Mouse (Mus musculus) intestine, embryonic 15.5 days (tissue): ENCODE measurements at regions not wholly inside any gene's neighbourhood (a gene's known extent, or its start where the extent isn't known, plus 50 kb on each side); places are given as distances from the start of the nearest gene placed in this dataset.

ENCODE experiments used
- ATAC-seq: fragments of 200-750 bp; cut with Nextera tagmentation; 2 replicates; pipeline ENCODE4 v1.8.0; 2017; ENCODE audit warnings: moderate TSS enrichment, moderate library complexity
- H3K27ac ChIP-seq: fragments of 300-500 bp; sonication (generic); 2 replicates; pipeline ENCODE4 v1.5.1; 2015; ENCODE audit warnings: mild to moderate bottlenecking, inconsistent platforms
- H3K27me3 ChIP-seq: fragments of 300-500 bp; sonication (generic); replicated peaks from 2 replicates; pipeline ENCODE4 v1.6.1; 2015; ENCODE audit warnings: inconsistent platforms
- H3K36me3 ChIP-seq: fragments of 300-500 bp; sonication (generic); 2 replicates; pipeline ENCODE4 v1.6.1; 2015; ENCODE audit warnings: inconsistent platforms
- H3K4me1 ChIP-seq: fragments of 300-500 bp; sonication (generic); replicated peaks from 2 replicates; pipeline ENCODE4 v1.6.1; 2015; ENCODE audit warnings: inconsistent platforms
- H3K4me2 ChIP-seq: fragments of 300-500 bp; sonication (generic); replicated peaks from 2 replicates; pipeline ENCODE4 v1.6.1; 2015; ENCODE audit warnings: mild to moderate bottlenecking, inconsistent platforms
- H3K4me3 ChIP-seq: fragments of 300-500 bp; sonication (generic); replicated peaks from 2 replicates; pipeline ENCODE4 v1.5.1; 2015; ENCODE audit warnings: inconsistent platforms
- H3K9ac ChIP-seq: fragments of 300-500 bp; sonication (generic); 2 replicates; pipeline ENCODE4 v1.6.1; 2015; ENCODE audit warnings: inconsistent platforms
- H3K9me3 ChIP-seq: fragments of 300-500 bp; sonication (generic); 2 replicates; pipeline ENCODE4 v1.6.1; 2016; ENCODE audit warnings: inconsistent platforms
- WGBS: fragments of 180-500 bp; shearing (Covaris S2); methylation state at CpG from one replicate; pipeline ENCODE4 v1.1.7; 2015; 5-methylcytosine and 5-hydroxymethylcytosine counted together

GRCm38 (mm10) chr1:23532659-23533058, 135.1 kb upstream of the Ogfrl1 start:
- no peak for ATAC-seq
- Histone ChIP-seq H3K27ac (no peak overlapping the region), H3K27me3 (no peaks in the 10 kb centered on the region), H3K4me1 (no peaks in the 10 kb centered on the region), H3K9ac (no peak overlapping the region), H3K9me3 (no peaks in the 10 kb centered on the region), H3K36me3 (no peaks in the 10 kb centered on the region), H3K4me3 (no peak overlapping the region), H3K4me2 (no peak overlapping the region)
- 79% methylated on average over 3 of the region's 3 CpGs for WGBS

GRCm38 (mm10) chr1:23536621-23537020, 139.0 kb upstream of the Ogfrl1 start:
- WGBS: 86% methylated on average over 10 of the region's 10 CpGs
- Histone ChIP-seq H3K27me3 (no peaks in the 10 kb centered on the region), H3K27ac (no peak overlapping the region), H3K36me3 (no peaks in the 10 kb centered on the region), H3K4me1 (no peaks in the 10 kb centered on the region), H3K9me3 (no peaks in the 10 kb centered on the region), H3K4me3 (no peak overlapping the region), H3K4me2 (no peak overlapping the region), H3K9ac (no peak overlapping the region)
- ATAC-seq: no peak

- Histone ChIP-seq H3K4me1 (no peaks in the 10 kb centered on the region), H3K27ac (no peak overlapping the region), H3K9me3 (no peaks in the 10 kb centered on the region), H3K4me3 (no peak overlapping the region), H3K9ac (no peak overlapping the region), H3K4me2 (no peak overlapping the region), H3K36me3 (no peaks in the 10 kb centered on the region), H3K27me3 (no peaks in the 10 kb centered on the region)
- no peak for ATAC-seq
- 51% methylated on average over 6 of the region's 6 CpGs for WGBS
Observed at GRCm38 (mm10) chr1:23538419-23538818, 140.8 kb upstream of the Ogfrl1 start.

GRCm38 (mm10) chr1:23540594-23540993, 143.0 kb upstream of the Ogfrl1 start:
- Histone ChIP-seq H3K4me2 (no peak overlapping the region), H3K4me1 (no peaks in the 10 kb centered on the region), H3K9ac (no peak overlapping the region), H3K9me3 (no peaks in the 10 kb centered on the region), H3K27me3 (no peaks in the 10 kb centered on the region), H3K27ac (no peak overlapping the region), H3K4me3 (no peak overlapping the region), H3K36me3 (no peaks in the 10 kb centered on the region)
- no peak for ATAC-seq
- 80% methylated on average over 7 of the region's 7 CpGs for WGBS

- ATAC-seq: no peak
- Histone ChIP-seq H3K4me3 (no peak overlapping the region), H3K9ac (no peak overlapping the region), H3K4me1 (no peaks in the 10 kb centered on the region), H3K9me3 (no peaks in the 10 kb centered on the region), H3K27me3 (no peaks in the 10 kb centered on the region), H3K4me2 (no peak overlapping the region), H3K27ac (no peak overlapping the region), H3K36me3 (no peaks in the 10 kb centered on the region)
- WGBS: 73% methylated on average over 3 of the region's 3 CpGs
Observed at GRCm38 (mm10) chr1:23555794-23556193, 158.2 kb upstream of the Ogfrl1 start.

GRCm38 (mm10) chr1:23568106-23568505, 170.5 kb upstream of the Ogfrl1 start:
- no peaks in the 10 kb centered on the region for H3K4me1 ChIP-seq
- WGBS: 90% methylated on average over 5 of the region's 5 CpGs
- no peaks in the 10 kb centered on the region for H3K9me3 ChIP-seq
- H3K27me3 ChIP-seq: no peaks in the 10 kb centered on the region
- no peaks in the 10 kb centered on the region for H3K36me3 ChIP-seq
- H3K9ac ChIP-seq: no peak overlapping the region
- H3K4me3 ChIP-seq: no peak overlapping the region
- ATAC-seq: no peak
- H3K4me2 ChIP-seq: no peak overlapping the region
- no peak overlapping the region for H3K27ac ChIP-seq

GRCm38 (mm10) chr1:23574461-23574860, 176.9 kb upstream of the Ogfrl1 start:
- Histone ChIP-seq H3K4me2 (no peak overlapping the region), H3K9ac (no peak overlapping the region), H3K4me1 (no peaks in the 10 kb centered on the region), H3K4me3 (no peak overlapping the region), H3K27me3 (no peaks in the 10 kb centered on the region), H3K36me3 (no peaks in the 10 kb centered on the region), H3K9me3 (no peaks in the 10 kb centered on the region), H3K27ac (no peak overlapping the region)
- ATAC-seq: no peak
- 78% methylated on average over 7 of the region's 7 CpGs for WGBS

- H3K36me3 ChIP-seq: no peaks in the 10 kb centered on the region
- ATAC-seq: no peak
- no peak overlapping the region for H3K4me2 ChIP-seq
- H3K9me3 ChIP-seq: no peaks in the 10 kb centered on the region
- no peak overlapping the region for H3K9ac ChIP-seq
- no peak overlapping the region for H3K4me3 ChIP-seq
- H3K27me3 ChIP-seq: no peaks in the 10 kb centered on the region
- no peaks in the 10 kb centered on the region for H3K4me1 ChIP-seq
- no peak overlapping the region for H3K27ac ChIP-seq
Observed at GRCm38 (mm10) chr1:23575005-23575404, 177.4 kb upstream of the Ogfrl1 start.

- Histone ChIP-seq H3K9ac (no peak overlapping the region), H3K9me3 (no peaks in the 10 kb centered on the region), H3K4me2 (no peak overlapping the region), H3K27ac (no peak overlapping the region), H3K4me3 (no peak overlapping the region), H3K36me3 (no peaks in the 10 kb centered on the region), H3K27me3 (no peaks in the 10 kb centered on the region), H3K4me1 (no peaks in the 10 kb centered on the region)
- no peak for ATAC-seq
- WGBS: 89% methylated on average over 2 of the region's 2 CpGs
Observed at GRCm38 (mm10) chr1:23575515-23575914, 177.9 kb upstream of the Ogfrl1 start.

GRCm38 (mm10) chr1:23576150-23576549, 178.6 kb upstream of the Ogfrl1 start:
- Histone ChIP-seq H3K4me1 (no peaks in the 10 kb centered on the region), H3K4me3 (no peak overlapping the region), H3K27ac (no peak overlapping the region), H3K9ac (no peak overlapping the region), H3K27me3 (no peaks in the 10 kb centered on the region), H3K9me3 (no peaks in the 10 kb centered on the region), H3K4me2 (no peak overlapping the region), H3K36me3 (no peaks in the 10 kb centered on the region)
- no peak for ATAC-seq
- WGBS: 76% methylated on average over 5 of the region's 5 CpGs

- no peak overlapping the region for H3K4me3 ChIP-seq
- no peaks in the 10 kb centered on the region for H3K9me3 ChIP-seq
- H3K4me1 ChIP-seq: no peaks in the 10 kb centered on the region
- H3K36me3 ChIP-seq: no peaks in the 10 kb centered on the region
- WGBS: 72% methylated on average over 6 of the region's 6 CpGs
- no peak for ATAC-seq
- H3K4me2 ChIP-seq: no peak overlapping the region
- H3K9ac ChIP-seq: no peak overlapping the region
- no peak overlapping the region for H3K27ac ChIP-seq
- H3K27me3 ChIP-seq: no peaks in the 10 kb centered on the region
Observed at GRCm38 (mm10) chr1:23589414-23589942, 172.1 kb upstream of the B3gat2 start.

GRCm38 (mm10) chr1:23602710-23603291, 158.8 kb upstream of the B3gat2 start:
- no peak overlapping the region for H3K4me3 ChIP-seq
- no peaks in the 10 kb centered on the region for H3K9me3 ChIP-seq
- no peaks in the 10 kb centered on the region for H3K27me3 ChIP-seq
- no peaks in the 10 kb centered on the region for H3K4me1 ChIP-seq
- 88% methylated on average over 4 of the region's 4 CpGs for WGBS
- no peak overlapping the region for H3K27ac ChIP-seq
- no peak overlapping the region for H3K9ac ChIP-seq
- no peak overlapping the region for H3K4me2 ChIP-seq
- no peaks in the 10 kb centered on the region for H3K36me3 ChIP-seq
- no peak for ATAC-seq

- WGBS: 70% methylated on average over 4 of the region's 4 CpGs
- no peak overlapping the region for H3K4me3 ChIP-seq
- H3K4me1 ChIP-seq: no peaks in the 10 kb centered on the region
- H3K9me3 ChIP-seq: no peaks in the 10 kb centered on the region
- H3K36me3 ChIP-seq: no peaks in the 10 kb centered on the region
- no peak overlapping the region for H3K4me2 ChIP-seq
- no peak for ATAC-seq
- no peaks in the 10 kb centered on the region for H3K27me3 ChIP-seq
- no peak overlapping the region for H3K9ac ChIP-seq
- H3K27ac ChIP-seq: no peak overlapping the region
Observed at GRCm38 (mm10) chr1:23629366-23629765, 132.2 kb upstream of the B3gat2 start.
